Mouse (Mus musculus): ENCODE measurements around the gene Slc20a1. TPM values are rescaled to one million over a fixed set of nuclear protein-coding genes. Genes with fewer than 3 reads are reported as not detected.
A peak's percentile ranks its signal among the peaks of the same experiment; 100 is the strongest.

The Slc20a1 gene
- polyA plus RNA-seq, 1 experiment from 2014 or later = 45.8 TPM

DNA sequence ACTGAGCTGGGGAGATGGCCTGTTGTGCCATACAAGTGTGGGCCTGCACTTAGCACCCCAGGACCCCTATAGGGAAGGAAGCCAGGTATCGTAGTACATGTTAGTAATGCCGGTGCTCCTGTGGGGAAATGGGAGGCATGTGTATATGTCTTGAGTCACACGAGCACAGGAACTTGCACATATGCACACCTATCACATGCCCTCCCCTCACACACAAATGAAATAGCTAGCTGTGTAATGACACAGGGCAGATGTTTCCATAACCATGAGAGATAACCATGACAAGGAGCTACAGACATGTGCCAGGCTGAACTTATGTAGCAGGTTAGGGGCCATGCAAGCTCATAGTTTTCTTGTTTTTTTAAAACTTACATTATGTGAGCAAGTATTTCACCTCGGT lies 44.4 kb downstream of the Slc20a1 start:
- peaks cover 49% of the 10 kb centered on the region for H3K4me1 ChIP-seq (replicated peaks)
- WGBS = 63% methylated on average over 4 of the region's 4 CpGs

DNA sequence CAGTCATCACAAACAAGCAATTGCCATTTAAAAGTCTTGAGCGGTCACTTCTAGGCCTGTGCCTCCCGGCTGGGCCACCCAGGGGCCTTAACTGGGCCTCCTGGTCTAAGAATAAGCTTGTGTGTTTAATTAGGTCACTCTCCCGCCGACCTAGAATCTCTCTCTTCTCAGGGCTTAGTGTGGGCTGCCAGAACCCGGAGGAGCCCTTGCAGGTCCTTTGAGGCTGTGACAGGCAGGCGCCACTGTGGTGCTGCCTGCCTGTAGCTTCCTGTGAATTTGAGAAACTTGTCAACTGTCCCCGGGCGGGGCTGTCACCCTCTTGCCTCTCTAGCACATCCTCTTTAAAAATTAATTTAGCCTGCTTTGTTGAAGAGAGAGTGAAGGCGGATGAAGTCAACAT lies 45.2 kb downstream of the Slc20a1 start:
- peaks cover 49% of the 10 kb centered on the region for H3K4me1 ChIP-seq (replicated peaks)
- ATAC-seq (ENCODE audit: insufficient number of reproducible peaks, low FRiP score) = no peak
- H3K27me3 ChIP-seq (replicated peaks) = no peaks in the 10 kb centered on the region
- H3K36me3 ChIP-seq = no peaks in the 10 kb centered on the region
- 24% methylated on average over 9 of the region's 9 CpGs for WGBS
- H3K4me3 ChIP-seq = no peak overlapping the region
- H3K4me2 ChIP-seq = 0 out of 2 replicates have a peak overlapping the region, but pooled peaks have one; percentile 10
- no peak overlapping the region for H3K9ac ChIP-seq
- H3K27ac ChIP-seq (ENCODE audit: poor library complexity, severe bottlenecking) = peak overlapping the region; percentile 23
- H3K9me3 ChIP-seq (replicated peaks) = peaks cover 4% of the 10 kb centered on the region

More for the DNA sequence above, 44.4 kb downstream of the Slc20a1 start:
- Histone ChIP-seq H3K27me3 (replicated peaks) (no peaks in the 10 kb centered on the region), H3K4me2 (no peak overlapping the region), H3K4me3 (no peak overlapping the region), H3K9me3 (replicated peaks) (peaks cover 4% of the 10 kb centered on the region), H3K27ac (ENCODE audit: poor library complexity, severe bottlenecking) (peak overlapping the region; percentile 23; the same call in 1 of the 2 replicates), H3K36me3 (no peaks in the 10 kb centered on the region), H3K9ac (no peak overlapping the region)
- no peak for ATAC-seq (ENCODE audit: insufficient number of reproducible peaks, low FRiP score)

DNA sequence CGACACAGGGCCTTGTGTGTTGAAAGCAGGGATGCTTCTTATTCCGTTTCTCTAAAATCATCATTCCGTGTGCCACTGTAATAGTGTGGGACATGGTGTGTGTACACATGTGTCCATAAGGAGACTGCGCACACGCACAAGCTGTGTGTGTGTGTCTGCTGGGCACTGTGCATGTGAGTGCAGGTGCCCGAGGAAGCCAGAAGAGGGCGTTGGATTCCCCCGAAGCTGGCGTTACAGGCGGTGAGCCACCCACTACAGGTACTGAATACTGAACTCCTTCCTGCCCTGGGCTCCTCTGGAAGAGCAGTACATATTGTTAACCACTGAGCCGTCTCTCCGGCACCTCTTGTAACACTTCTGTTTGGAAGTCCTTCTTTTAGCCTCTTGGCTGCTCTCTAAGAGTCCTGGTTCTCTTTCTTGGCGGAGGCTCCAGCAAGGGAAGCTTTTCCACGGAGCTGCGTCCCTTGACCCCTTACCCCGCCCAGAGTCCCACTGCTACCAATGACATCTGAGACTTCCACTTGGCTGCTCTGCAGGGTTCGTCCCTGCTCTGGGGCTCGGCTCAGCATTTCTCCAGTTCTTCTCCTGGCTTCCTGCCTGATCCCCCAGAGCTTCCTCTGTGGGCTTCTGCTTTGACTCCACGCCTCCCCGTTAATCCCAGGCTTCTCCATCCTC lies 46.0 kb downstream of the Slc20a1 start:
- Histone ChIP-seq H3K27ac (ENCODE audit: poor library complexity, severe bottlenecking) (no peak overlapping the region; the same call in 1 of the 2 replicates), H3K27me3 (replicated peaks) (no peaks in the 10 kb centered on the region), H3K4me2 (no peak overlapping the region), H3K36me3 (no peaks in the 10 kb centered on the region), H3K9ac (no peak overlapping the region), H3K4me1 (replicated peaks) (peaks cover 49% of the 10 kb centered on the region), H3K4me3 (no peak overlapping the region), H3K9me3 (replicated peaks) (peaks cover 4% of the 10 kb centered on the region)
- WGBS = 77% methylated on average over 20 of the region's 20 CpGs
- ATAC-seq (ENCODE audit: insufficient number of reproducible peaks, low FRiP score) = no peak

DNA sequence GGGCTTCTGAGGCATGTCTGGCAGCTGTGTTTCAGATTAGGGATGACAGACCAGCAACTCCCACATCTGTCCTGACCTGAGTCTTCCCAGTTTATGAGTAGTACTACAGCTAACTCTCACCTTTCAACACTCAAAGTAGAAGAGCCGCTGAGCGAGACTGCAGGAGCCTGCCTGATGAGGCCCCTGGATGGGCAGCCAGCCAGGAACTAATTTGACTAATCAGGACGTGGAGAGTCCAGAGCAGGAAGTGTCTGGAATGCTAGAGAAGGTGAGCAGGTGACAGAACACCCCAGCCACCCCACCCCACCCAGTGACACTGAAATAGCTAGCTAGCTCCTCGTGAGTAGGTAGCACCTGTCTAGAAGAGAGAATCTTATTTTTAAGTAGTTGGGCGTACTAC lies 47.1 kb downstream of the Slc20a1 start:
- no peaks in the 10 kb centered on the region for H3K36me3 ChIP-seq
- peaks cover 49% of the 10 kb centered on the region for H3K4me1 ChIP-seq (replicated peaks)
- 29% methylated on average over 5 of the region's 5 CpGs for WGBS
- ATAC-seq (ENCODE audit: insufficient number of reproducible peaks, low FRiP score) = no peak
- no peaks in the 10 kb centered on the region for H3K27me3 ChIP-seq (replicated peaks)
- no peak overlapping the region for H3K27ac ChIP-seq (ENCODE audit: poor library complexity, severe bottlenecking)
- H3K4me3 ChIP-seq = no peak overlapping the region
- peak overlapping the region; percentile 25; the same call in 1 of the 2 replicates for H3K4me2 ChIP-seq
- H3K9me3 ChIP-seq (replicated peaks) = no peaks in the 10 kb centered on the region
- no peak overlapping the region for H3K9ac ChIP-seq

DNA sequence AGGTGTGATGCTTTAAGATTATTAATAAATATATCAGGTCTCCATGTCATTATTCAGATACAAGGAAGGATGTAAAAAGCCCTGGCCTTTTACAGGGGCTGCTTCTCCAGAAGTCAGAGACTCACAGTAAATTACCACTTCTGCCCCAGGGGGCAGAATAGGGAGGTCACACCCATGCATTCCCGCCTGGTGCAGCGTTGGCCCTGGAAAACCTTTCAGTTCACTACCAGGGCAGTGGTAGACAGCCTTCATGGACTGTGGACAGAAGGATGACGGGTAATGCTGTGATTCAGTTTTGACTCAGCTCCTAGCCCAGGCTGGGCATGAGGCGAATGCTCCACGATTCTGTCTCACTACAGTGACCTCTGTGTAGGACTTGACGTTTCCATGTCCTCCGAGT lies 47.9 kb downstream of the Slc20a1 start:
- ATAC-seq (ENCODE audit: insufficient number of reproducible peaks, low FRiP score) = no peak
- WGBS = 70% methylated on average over 7 of the region's 7 CpGs
- Histone ChIP-seq H3K4me1 (replicated peaks) (peaks cover 41% of the 10 kb centered on the region), H3K9ac (no peak overlapping the region), H3K27ac (ENCODE audit: poor library complexity, severe bottlenecking) (no peak overlapping the region), H3K27me3 (replicated peaks) (no peaks in the 10 kb centered on the region), H3K4me3 (no peak overlapping the region), H3K36me3 (no peaks in the 10 kb centered on the region), H3K4me2 (no peak overlapping the region), H3K9me3 (replicated peaks) (no peaks in the 10 kb centered on the region)

DNA sequence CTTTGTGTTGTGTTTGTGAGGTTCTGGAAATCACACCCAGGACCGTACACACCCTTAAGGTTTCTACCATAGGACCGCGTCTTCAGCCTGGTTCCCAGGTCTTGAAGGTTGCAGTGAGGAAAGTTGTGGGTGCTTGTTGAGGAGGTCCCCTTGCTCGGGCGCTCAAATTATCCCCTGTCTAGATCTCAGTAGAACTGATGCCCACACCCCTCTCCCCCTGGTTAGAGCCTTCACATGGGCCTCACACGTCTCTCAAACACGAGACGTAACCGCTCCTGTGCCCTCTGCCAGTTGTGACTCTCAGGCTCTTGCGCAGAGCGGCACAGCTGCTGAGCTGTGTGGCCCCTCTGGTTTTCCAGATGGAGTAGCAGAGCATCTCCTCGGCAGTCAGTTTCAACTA lies 48.4 kb downstream of the Slc20a1 start:
- H3K9ac ChIP-seq = no peak overlapping the region
- H3K4me2 ChIP-seq = no peak overlapping the region
- H3K27me3 ChIP-seq (replicated peaks) = no peaks in the 10 kb centered on the region
- no peak overlapping the region for H3K27ac ChIP-seq (ENCODE audit: poor library complexity, severe bottlenecking)
- peaks cover 38% of the 10 kb centered on the region for H3K4me1 ChIP-seq (replicated peaks)
- H3K4me3 ChIP-seq = no peak overlapping the region
- H3K36me3 ChIP-seq = no peaks in the 10 kb centered on the region
- no peaks in the 10 kb centered on the region for H3K9me3 ChIP-seq (replicated peaks)
- no peak for ATAC-seq (ENCODE audit: insufficient number of reproducible peaks, low FRiP score)
- 94% methylated on average over 12 of the region's 12 CpGs for WGBS

DNA sequence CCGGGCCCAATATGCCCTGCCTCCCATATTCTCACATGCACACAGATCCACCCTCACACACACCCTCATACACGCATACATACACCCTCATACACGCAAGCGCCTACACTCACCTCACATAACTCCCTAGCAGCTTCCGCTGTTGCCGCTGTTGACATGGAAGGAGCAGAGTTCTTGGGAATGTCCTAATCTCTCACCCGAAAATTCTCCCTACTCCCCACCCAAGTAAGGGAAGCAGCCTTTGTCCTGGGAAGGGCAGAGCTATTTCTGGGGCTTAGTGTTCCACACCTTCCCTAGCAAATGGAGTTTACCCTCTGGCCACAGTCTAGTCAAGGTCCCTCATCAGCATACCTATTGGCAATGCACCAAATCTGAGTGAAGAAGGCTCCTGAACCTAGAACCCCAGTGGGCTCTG lies 49.1 kb downstream of the Slc20a1 start:
- Histone ChIP-seq H3K36me3 (no peaks in the 10 kb centered on the region), H3K9ac (no peak overlapping the region), H3K4me2 (no peak overlapping the region), H3K9me3 (replicated peaks) (no peaks in the 10 kb centered on the region), H3K4me3 (no peak overlapping the region), H3K4me1 (replicated peaks) (peaks cover 33% of the 10 kb centered on the region), H3K27me3 (replicated peaks) (no peaks in the 10 kb centered on the region), H3K27ac (ENCODE audit: poor library complexity, severe bottlenecking) (no peak overlapping the region)
- ATAC-seq (ENCODE audit: insufficient number of reproducible peaks, low FRiP score) = no peak
- 80% methylated on average over 7 of the region's 7 CpGs for WGBS

DNA sequence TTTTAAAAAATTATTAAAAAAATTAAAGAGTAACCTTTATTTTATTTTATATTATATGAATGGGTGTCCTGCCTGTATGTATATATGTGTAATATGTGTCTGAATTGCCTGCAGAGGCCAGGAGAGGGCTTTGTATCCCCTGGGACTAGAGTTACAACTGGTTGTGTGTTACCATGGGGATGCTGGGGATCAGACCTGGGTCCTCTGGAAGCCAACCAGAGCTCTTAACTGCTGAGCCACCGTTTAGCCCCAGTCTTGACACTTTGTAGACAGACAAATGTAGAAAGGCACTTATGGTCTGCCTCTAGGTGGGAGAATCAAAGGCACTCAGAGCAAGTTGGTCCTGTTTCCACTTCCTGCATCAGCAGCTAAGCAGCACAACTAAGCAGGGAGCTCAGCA lies 50.8 kb downstream of the Slc20a1 start:
- Histone ChIP-seq H3K27ac (ENCODE audit: poor library complexity, severe bottlenecking) (no peak overlapping the region), H3K27me3 (replicated peaks) (no peaks in the 10 kb centered on the region), H3K9ac (no peak overlapping the region), H3K4me1 (replicated peaks) (peaks cover 18% of the 10 kb centered on the region), H3K9me3 (replicated peaks) (no peaks in the 10 kb centered on the region), H3K4me3 (no peak overlapping the region), H3K36me3 (no peaks in the 10 kb centered on the region), H3K4me2 (no peak overlapping the region)
- WGBS = 42% methylated on average over 1 of the region's 1 CpGs
- no peak for ATAC-seq (ENCODE audit: insufficient number of reproducible peaks, low FRiP score)

DNA sequence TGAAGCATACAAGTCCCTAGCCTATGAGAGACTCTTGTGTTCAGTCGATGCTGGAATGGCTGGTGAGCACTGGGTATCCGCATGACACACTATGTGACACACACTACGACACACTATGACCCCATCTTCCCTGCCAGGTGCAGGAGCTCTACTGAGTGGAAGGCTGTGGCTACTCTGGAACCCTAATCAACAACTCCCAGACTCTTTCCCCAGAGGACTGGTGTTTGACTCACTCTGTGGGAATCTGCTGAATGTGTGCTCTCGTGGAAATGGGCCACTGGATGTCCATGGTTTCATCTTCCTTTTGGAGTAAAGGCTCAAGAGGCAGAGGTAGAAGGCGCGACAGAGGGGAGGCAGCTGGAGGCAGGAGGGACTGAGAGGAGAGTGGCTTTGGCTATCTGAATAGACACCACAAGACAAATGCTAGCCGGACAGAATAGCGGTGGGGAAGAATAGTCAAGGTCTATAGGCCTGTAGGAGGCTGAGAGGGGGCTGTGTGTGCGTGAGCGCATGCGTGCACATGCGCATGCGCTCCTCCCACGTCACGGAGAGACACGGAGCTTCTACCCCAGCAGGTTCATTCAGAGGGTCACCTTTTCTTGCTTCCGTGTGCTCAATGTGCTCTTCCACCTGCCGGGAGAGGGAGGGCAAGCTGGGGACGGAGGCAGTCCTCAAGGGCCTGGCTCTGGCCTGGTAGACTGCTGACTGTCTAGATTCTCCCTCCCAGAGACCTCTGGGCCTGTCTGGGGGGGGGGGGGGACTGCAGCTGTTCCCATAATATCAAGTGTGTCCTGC lies 54.5 kb downstream of the Slc20a1 start:
- no peak overlapping the region for H3K9ac ChIP-seq
- WGBS = 83% methylated on average over 19 of the region's 19 CpGs
- H3K9me3 ChIP-seq (replicated peaks) = no peaks in the 10 kb centered on the region
- no peak overlapping the region for H3K4me3 ChIP-seq
- H3K27ac ChIP-seq (ENCODE audit: poor library complexity, severe bottlenecking) = no peak overlapping the region
- H3K4me1 ChIP-seq (replicated peaks) = no peaks in the 10 kb centered on the region
- no peaks in the 10 kb centered on the region for H3K27me3 ChIP-seq (replicated peaks)
- H3K4me2 ChIP-seq = no peak overlapping the region
- ATAC-seq (ENCODE audit: insufficient number of reproducible peaks, low FRiP score) = no peak
- no peaks in the 10 kb centered on the region for H3K36me3 ChIP-seq

DNA sequence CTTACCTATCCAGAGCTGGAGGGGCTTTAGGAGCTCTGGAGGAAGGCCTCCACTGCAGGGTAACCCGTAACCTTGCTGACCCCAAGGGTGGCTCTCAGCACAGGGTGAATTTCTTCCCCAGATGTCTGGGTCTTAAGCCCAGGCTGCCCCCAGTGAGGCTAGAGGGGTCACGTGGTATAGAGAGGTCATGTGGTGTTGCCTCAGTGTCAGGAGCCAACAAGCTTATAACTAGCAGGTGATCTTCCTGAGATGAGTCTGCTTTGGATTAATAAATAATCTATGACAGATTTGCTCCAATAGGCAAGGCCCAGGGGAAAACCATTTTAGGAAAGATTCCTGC lies 55.0 kb downstream of the Slc20a1 start:
- WGBS = 79% methylated on average over 2 of the region's 2 CpGs
- H3K4me2 ChIP-seq = no peak overlapping the region
- H3K27ac ChIP-seq (ENCODE audit: poor library complexity, severe bottlenecking) = no peak overlapping the region
- no peaks in the 10 kb centered on the region for H3K36me3 ChIP-seq
- ATAC-seq (ENCODE audit: insufficient number of reproducible peaks, low FRiP score) = no peak
- no peak overlapping the region for H3K9ac ChIP-seq
- H3K27me3 ChIP-seq (replicated peaks) = no peaks in the 10 kb centered on the region
- H3K4me3 ChIP-seq = no peak overlapping the region
- no peaks in the 10 kb centered on the region for H3K9me3 ChIP-seq (replicated peaks)
- no peaks in the 10 kb centered on the region for H3K4me1 ChIP-seq (replicated peaks)

DNA sequence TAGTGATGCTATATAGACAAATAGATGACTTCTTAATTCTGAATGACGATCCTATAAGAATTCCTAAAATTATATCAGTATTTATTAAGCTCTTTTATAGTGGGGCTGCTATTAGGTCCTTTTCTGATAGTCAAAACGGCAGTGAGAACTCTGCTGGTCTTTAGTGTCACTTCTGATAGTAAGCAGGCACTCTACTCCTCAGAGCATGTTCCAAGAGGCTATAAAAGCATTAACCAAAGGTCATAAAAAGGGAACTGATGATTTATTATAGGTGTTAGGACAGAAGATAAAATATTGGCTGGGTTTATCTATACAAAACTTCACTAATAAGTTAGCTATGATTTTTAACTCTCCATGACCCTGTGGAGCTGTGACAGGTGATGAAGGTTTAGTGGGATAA lies 55.5 kb downstream of the Slc20a1 start:
- Histone ChIP-seq H3K27me3 (replicated peaks) (no peaks in the 10 kb centered on the region), H3K4me3 (no peak overlapping the region), H3K9ac (no peak overlapping the region), H3K4me1 (replicated peaks) (no peaks in the 10 kb centered on the region), H3K9me3 (replicated peaks) (no peaks in the 10 kb centered on the region), H3K4me2 (no peak overlapping the region), H3K36me3 (no peaks in the 10 kb centered on the region), H3K27ac (ENCODE audit: poor library complexity, severe bottlenecking) (no peak overlapping the region)
- ATAC-seq (ENCODE audit: insufficient number of reproducible peaks, low FRiP score) = no peak
- WGBS = 58% methylated on average over 2 of the region's 2 CpGs

Measured in heart, embryonic 12.5 days (tissue).